Mouse (Mus musculus) gastrocnemius, postnatal 25 days (tissue): ENCODE measurements around the gene Acot9. TPM values are rescaled to one million over a fixed set of nuclear protein-coding genes. Genes with fewer than 3 reads are reported as not detected.
A peak's percentile ranks its signal among the peaks of the same experiment; 100 is the strongest.

Experiments
- DNase-seq: peaks from one replicate; pipeline ENCODE4 v3.0.0; 2022
- long read RNA-seq, 2 experiments: library from polyadenylated mRNA; stranded (forward); transcript quantifications; one replicate each; pipeline ENCODE4 v2.0.0; 2021
- total RNA-seq, 2 experiments: library from RNA; stranded (reverse); gene quantifications; 1 replicate in 1 of 2; 2 replicates in 1 of 2; pipeline ENCODE4 v1.2.3; 2021

Gene Acot9
- total RNA-seq = 10 to 100 TPM; 23.1 to 27.8 TPM
- long read RNA-seq, experiment 1, transcript Acot9-201 (15 exons, 1,752 nt) = major isoform, 37 of 41 reads
- long read RNA-seq, experiment 1, partial matches to known transcripts = 1 of 41 reads
- long read RNA-seq, experiment 1, other reads (novel, unspliced or antisense) = 3 of 41 reads
- long read RNA-seq, experiment 2, transcript Acot9-201 (15 exons, 1,752 nt) = major isoform, 38 of 41 reads
- long read RNA-seq, experiment 2, partial matches to known transcripts = 1 of 41 reads
- long read RNA-seq, experiment 2, other reads (novel, unspliced or antisense) = 1 of 41 reads

DNA sequence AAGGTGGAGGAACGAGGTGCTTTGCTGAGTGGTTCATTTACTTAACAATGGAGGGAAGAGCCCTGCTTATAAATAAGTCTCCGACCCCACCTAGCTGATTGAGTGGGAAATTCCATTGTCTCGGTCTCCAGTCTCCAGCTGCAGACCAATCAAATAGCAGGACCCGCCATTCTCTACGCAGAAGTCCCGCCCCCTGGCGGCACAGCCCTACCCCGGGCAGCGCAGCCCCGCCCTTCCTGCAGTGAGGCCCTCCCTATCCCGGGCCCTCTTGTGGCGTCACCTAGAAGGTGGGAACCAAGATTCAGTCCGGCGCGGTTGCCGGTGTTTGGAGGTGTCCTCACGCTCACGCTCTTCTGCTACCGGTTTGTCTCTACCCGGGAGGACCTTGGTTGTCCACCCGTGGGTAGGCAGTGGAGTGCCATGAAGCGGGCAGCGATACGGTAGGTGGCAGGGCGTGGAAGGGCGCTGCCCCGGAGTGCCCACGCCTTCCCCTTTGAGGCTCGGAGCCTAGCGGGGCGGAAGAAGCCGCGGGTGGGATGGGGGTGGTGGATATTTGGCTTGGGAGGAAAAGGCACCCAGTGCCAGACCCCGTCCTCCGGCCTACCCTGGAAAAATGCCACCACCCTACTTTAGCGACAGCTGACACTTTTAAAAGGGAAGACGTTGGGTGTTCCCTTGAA lies at the start of gene Acot9:
Gene Acot9 (plus strand): TSS at position 209 of the 680 bp plus-strand sequence.
- peak; percentile 87 for DNase-seq

DNA sequence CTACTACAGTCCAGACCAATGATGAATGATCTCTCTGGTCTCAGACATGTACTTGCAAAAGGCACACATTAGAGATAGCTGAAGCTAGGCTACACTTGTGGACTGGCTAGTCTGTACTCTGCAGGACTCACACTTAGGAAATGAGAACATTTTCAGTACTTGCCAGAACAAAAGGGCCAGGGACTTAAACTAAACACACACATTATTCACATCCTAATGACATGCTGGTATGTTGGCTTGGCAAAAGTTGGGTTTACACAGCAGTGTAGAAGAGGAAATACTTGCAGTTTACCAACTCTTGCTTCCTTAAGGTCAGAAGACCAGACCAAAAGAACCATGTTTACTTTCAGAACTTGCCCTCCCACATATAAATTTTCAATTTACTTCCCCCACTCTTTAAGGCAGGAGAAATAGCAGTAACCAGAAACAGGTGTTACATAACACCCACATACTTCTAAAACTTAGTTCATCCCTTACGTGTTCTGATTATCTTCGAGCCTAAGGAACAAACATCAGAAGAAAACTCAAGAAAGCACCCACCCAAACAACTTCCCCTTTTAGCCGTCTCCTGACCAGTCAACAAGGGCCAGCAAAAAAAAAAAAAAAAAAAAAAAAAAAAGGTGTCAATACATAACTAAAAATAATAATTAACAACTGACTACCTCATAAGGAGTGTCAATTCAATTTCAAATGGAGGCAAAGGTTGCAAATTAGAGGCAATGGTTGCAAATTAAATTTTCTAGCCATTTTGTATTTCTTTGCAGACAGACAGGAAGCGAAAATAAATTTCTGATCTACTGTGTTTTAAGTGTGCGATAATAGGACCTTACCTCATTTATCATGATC lies 47.7 kb upstream of the Acot9 start:
- no peak for DNase-seq

DNA sequence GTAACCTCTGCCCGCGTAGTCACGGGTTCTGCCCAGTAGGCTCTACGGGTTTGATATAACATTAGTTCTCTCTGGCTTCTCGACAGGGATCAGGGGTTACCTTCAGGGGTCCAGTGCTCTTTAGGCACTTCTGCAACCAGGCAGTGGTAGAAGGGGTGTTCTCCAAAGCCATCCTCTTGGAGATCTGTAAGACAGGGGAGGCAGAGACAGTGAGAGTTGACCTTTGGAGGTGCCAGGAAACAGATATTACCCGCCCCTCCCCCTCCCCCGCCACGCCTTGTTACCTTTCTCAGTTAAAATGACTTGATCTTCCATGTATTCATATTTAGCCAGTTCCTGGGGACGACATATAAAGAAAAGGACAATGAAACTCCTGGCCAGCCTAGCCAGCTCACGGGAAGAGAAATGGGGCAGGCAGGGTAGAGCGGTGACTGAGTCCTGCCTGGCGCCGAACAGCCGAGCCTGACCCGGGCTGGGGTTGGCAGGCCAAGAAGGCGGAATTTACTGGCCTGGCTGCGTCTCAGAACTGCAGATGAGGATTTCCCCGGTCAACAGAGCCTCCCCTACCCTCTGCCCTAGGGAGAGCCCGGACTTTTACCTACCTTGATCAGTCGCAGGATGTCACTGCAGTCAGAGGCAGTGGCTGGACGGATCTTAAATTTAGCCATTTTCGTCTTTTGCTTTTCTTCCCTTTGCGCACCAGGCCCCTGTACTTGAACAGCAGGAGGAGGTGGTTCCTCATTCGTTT lies 46.6 kb upstream of the Acot9 start:
- peak; percentile 36 for DNase-seq

DNA sequence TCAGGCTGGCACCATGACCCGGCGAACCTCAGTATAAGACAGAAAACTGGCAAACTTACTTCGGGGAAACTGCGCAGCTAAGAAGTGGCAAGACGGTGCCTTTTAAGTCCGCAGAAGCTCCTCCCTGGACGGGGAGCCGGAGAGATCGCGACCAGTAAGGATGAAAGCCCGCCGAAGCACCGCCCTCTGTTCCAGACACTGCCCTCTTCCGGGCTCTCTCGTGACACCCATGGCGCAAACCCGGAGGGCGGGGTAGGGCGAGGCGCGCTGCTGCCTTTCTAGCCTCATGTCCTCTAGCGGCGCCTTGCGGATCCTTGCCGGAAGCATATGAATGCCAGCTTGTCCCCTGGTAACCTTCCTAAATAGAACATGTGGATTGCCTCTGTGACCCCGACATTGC lies 46.0 kb upstream of the Acot9 start, which contains the start of gene Sat1:
Gene Sat1 (minus strand): TSS at position 179 of the 400 bp plus-strand sequence.
- peak; percentile 93 for DNase-seq

DNA sequence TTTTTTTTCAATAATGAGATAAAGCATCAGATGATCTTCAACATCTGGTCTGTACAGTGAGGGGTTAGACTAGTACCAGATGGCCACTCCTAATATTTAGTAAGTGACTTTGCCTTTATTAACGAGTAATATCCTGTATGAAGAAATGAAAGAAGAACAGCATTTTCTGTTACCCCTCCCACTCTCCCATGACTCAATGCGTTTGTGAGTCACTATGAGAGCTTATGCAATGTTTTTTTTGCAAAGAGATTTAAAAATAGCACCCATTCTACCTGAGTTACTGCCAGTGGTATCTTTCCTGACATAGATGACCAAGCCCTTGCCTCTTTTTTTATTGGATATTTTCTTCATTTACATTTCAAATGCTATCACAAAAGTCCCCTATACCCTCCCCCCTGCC lies 44.0 kb upstream of the Acot9 start:
- DNase-seq = no peak

DNA sequence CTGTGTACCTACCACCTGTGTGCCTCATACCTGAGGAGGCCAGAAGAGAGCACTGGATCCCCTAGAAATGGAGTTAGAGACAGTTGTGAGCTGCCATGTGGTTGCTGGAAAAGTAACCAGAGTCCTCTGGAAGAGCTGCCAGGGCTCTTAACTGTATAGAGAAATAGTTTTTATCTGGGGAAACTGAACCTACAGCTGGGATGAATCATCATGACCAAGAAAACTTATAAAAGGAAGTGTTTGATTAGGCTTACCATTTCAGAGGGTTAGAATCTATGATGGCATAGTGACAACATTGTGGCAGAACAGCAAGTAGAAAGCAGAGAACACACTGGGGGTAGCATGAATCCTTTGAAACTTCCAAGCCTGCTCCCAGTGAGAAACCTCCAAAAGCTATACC lies 5.4 kb upstream of the Acot9 start:
- DNase-seq = no peak

DNA sequence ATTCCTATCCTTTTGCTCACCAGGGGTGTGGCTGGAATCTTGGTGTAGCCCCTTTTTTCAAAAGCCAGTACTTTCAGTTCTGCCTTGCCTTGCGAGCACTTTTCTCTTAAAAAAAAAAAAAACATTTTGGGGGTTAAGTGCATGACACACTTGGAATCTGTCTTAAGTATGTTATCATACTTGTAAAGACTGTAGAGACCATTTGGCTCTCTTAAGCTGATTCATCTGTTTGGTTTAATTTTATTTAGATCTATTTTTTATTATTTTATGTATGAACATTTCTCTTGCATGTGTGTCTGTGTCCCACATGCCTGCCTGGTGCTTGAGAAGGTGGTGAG lies 641 bp downstream of the Acot9 start:
- no peak for DNase-seq

DNA sequence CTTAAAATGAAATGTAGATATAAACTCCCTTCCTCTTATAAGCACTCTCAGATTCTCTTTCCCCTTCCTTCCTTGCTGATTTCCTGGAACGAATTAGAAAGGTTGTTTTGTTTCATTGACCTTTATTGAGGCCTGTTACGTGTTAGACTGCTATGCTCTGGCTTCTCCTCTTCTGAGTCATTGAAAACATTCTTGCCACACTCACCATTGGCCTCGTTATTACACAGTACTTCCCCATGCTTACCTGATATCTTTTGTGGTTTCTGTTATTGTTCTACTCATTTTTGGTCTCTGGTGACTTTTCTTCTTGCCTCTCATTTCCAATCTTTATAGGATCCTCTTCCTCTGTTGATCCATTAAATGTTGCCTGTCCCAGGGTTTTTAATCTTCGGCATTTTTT lies 16.2 kb downstream of the Acot9 start:
- DNase-seq = no peak

DNA sequence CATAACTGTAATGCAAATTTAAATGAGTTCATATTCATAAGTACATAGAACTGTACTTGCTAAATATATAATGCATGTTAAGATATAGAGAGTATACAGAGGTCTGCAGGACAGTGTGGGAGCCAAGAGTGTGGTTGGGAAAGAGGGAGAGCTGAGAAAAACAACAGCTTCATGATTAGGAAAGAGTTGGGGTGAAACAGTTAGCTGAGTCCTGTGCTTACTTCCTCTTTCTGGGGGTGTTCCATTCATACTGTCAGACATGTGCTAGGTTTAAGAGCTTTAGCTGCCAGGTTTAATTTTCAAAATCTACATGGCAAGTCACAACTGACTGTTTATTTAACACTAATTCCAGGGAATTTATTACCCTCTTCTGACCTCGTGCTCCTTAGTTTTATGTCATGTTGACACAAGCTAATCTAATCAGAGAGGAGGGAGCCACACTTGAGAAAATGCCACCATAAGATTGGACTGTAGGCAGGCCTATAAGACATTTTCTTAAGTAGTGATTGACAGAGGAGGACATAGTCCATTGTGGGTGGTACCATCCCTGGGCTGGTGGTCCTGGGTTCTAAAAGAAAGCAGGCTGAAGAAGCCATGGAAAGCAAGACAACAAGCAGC lies 18.3 kb downstream of the Acot9 start:
- DNase-seq = no peak

DNA sequence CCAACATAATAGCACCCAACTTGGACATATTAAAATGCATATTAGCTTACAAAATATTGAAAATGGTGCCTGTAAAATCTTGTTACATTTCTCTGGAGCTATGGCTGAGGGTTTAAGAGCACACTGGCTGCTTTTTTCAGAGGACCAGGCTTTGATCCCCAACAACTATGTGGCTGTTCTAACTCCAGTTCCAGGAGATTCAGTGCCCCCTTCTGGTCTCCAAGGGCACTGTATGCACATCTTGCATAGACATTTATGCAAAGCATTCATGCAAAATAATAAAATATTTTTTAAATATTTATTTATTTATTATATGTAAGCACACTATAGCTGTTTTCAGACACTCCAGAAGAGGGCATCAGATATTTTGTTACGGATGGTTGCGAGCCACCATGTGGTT lies 44.1 kb downstream of the Acot9 start:
- DNase-seq = no peak

DNA sequence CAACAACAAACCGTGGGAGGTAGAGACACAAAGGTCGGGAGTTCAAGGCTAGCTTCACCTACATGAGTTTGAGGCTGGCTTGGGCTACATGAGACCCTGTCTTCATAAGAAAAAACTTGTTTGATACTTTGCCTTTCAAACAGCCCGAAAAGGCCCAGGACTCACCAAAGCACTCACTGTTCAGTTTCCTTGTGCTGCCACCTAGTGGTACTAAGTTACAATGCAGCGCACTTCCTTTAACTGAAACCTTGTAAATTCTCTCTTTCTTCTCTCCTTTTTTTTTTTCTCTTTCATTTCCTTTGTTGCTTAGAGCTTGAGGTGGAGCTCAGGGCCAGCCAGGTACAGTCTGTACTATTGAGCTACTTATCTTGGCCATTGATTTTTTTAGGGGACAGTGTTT lies 55.8 kb downstream of the Acot9 start:
- no peak for DNase-seq

DNA sequence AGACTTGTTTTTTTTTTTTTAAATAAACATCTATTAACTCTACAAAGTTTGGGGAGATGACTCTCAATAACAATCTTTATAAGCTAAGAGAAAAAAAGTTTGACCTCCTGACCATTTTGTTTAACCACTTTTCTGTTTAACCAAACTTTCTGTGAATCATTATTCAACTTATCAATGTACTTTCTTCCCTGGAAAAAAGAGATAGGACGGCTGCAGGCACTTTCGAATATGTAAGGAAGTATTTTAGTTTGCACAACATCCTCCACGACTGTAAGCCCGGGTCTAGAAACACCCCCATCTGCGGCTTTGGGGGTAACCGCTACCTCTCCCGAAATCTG lies 75.3 kb downstream of the Acot9 start:
- no peak for DNase-seq

DNA sequence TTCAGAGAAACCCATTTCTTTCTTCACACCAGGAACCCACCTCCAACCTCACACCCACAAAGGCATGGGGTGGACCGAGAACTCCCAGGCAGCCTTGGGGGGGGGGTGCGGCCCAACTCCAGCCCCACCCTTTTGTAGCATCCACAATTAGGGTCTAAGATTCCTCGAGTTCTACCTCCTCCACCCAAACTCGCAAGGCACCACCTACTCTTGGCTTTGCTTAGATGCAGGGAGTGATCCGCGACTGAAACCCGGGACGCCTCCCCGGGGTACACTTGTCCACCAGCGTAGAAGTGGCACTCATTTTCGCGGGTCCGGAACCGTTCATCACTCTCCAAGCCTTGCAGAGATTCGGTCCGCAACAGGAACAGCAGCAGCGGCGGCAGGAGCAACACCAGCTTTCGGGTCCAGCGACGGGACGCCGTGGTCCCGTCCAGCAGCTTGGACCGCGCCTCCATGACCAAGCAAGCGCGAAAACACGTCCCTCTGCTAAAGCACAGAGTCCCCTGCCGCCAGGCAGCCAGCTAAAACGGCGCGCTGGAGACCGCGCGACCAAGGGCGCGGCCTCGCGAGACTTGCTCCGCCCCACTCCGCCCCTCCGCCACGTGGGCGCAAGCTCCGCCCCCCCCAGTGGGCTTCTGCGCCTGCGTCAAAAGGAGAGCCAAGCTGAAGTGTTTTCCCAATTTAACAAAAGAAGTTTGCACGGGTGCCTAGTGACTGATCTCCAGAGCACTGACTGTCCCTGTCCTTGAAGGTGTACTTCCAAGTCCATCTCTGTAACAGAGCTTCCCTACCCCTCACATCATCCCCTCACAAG lies 75.9 kb downstream of the Acot9 start:
- peak; percentile 69 for DNase-seq

DNA sequence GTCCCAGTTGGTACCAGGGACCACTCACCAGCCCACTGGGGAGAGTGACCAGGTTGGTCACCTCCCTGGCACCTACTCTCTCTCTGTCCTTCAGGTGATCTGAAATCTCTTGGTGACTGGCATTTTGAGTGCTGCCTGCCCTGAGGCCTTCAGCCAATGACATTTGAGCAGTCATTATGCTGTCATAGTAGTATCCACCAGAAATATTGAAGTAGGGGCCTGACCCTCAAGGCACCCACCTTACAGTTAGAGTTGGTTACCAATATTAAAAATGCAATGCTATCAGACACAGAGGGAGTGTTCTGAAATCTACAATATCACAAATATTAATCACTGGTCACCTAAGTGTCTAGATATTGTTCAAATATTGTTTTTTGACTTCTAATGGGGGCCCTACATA lies 78.4 kb downstream of the Acot9 start, which contains the start of gene Prdx4:
Gene Prdx4 (minus strand): TSS at position 101 of the 400 bp plus-strand sequence.
- no peak for DNase-seq

DNA sequence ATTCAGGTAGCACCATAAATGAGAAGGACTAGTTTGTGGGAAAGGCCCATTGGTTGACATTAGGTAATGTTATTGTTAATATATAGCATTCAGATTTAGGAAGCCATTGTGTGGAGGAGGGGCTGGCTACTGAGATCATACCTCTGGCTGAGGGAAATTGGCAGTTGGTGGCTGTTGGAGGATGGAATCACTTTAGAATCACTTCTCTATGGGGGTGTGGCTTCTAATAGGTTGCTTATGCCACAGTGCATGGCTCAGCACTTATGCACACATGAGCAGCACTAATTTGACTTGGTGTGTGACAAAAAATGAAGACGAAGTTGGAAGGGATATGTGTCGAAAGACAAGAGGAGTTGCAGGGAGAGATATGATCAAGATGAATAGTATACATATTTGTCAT lies 84.0 kb downstream of the Acot9 start:
- DNase-seq = no peak

Other genes with a start within 250 kb of the Acot9 start
- gene Magea5, start 199.3 kb upstream of the Acot9 start, total RNA-seq = not detected
- not detected for gene Magea1, start 172.7 kb upstream of the Acot9 start, total RNA-seq
- not detected for gene Magea2, start 168.8 kb upstream of the Acot9 start, total RNA-seq
- not detected for gene Cldn34b2, start 134.0 kb upstream of the Acot9 start, total RNA-seq
- 10 to 100 TPM; 24.1 to 29.2 TPM for gene Sat1, start 46.0 kb upstream of the Acot9 start, total RNA-seq
- 10 to 100 TPM; 10.1 to 13.0 TPM for gene Prdx4, start 78.3 kb downstream of the Acot9 start, total RNA-seq